Mouse (Mus musculus) forebrain, embryonic 14.5 days (tissue): Measurements from ENCODE around the gene Fbxw10. TPM values are rescaled to one million over a fixed set of nuclear protein-coding genes. Genes with fewer than 3 reads are reported as not detected.

Experiments used
- ATAC-seq: fragments of 200-750 bp; cut with Nextera tagmentation; 2 replicates; pipeline ENCODE4 v1.8.0; 2017; ENCODE audit warnings: mild to moderate bottlenecking, moderate library complexity
- DNase-seq: peaks from one replicate; pipeline ENCODE4 v3.0.0-alpha.2; 2015; ENCODE audit warnings: low spot score
- H3K27ac ChIP-seq: fragments of 300-500 bp; sonication (generic); 2 replicates; pipeline ENCODE4 v1.5.1; 2014; ENCODE audit warnings: low read depth, mild to moderate bottlenecking, control low read depth, low read length, moderate library complexity
- H3K27me3 ChIP-seq: fragments of 300-500 bp; sonication (generic); replicated peaks from 2 replicates; pipeline ENCODE4 v1.6.1; 2014; ENCODE audit warnings: low read length, control low read depth, mixed read lengths; ENCODE audit not compliant: control insufficient read depth, insufficient read depth
- H3K36me3 ChIP-seq: fragments of 300-500 bp; sonication (generic); 2 replicates; pipeline ENCODE4 v1.6.1; 2014; ENCODE audit warnings: low read length, control low read depth; ENCODE audit not compliant: control insufficient read depth, insufficient read depth
- H3K4me1 ChIP-seq: fragments of 300-500 bp; sonication (generic); 2 replicates; pipeline ENCODE4 v1.6.1; 2014; ENCODE audit warnings: antibody characterized with exemption, low read length, control low read depth; ENCODE audit not compliant: control insufficient read depth, insufficient read depth
- H3K4me2 ChIP-seq: fragments of 300-500 bp; sonication (generic); 2 replicates; pipeline ENCODE4 v1.6.1; 2014; ENCODE audit warnings: mild to moderate bottlenecking, control low read depth, low read length
- H3K4me3 ChIP-seq: fragments of 300-500 bp; sonication (generic); 2 replicates; pipeline ENCODE4 v1.5.1; 2014; ENCODE audit warnings: low read depth, low read length, control low read depth
- H3K9ac ChIP-seq: fragments of 300-500 bp; sonication (generic); 2 replicates; pipeline ENCODE4 v1.6.1; 2014; ENCODE audit warnings: mild to moderate bottlenecking, low read length, control low read depth, moderate library complexity
- H3K9me3 ChIP-seq: fragments of 300-500 bp; sonication (generic); replicated peaks from 2 replicates; pipeline ENCODE4 v1.6.1; 2016; ENCODE audit warnings: low read length, control low read depth, mixed read lengths; ENCODE audit not compliant: control insufficient read depth
- WGBS: fragments of 180-500 bp; shearing (Covaris S2); extraction: QIAGEN DNeasy Blood & Tissue Kit; methylation state at CpG from one replicate; pipeline ENCODE4 v1.1.7; 2014; 5-methylcytosine and 5-hydroxymethylcytosine counted together
- polyA plus RNA-seq: library from polyadenylated mRNA; unstranded; fragments of >200 nt; fragmentation: Nextera tagmentation; extraction: Ambion mirVana; gene quantifications from 2 replicates; pipeline ENCODE4 v1.2.1, GENCODE M21; 2014

Fbxw10 gene
- polyA plus RNA-seq, 1 experiment from 2014 or later, result 0.20 TPM

DNA sequence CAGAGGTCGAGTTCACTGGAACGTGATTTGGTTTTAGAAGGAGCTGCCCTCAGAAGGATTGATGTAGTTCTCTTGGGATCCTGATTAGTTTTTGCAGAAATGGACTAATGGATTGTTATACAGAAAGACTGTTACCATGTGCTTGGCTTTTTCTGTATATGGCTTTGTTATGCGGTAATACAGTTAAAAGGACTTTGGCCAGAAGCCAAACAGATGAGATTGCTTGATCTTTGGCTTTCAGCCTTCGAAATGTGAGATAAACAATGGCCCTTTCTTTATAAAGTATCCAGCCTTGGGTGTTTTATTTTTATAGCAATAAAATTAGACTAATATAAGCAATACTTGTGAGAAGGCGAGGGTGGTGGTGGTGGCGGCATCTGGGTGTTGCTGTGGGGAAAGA, 30.3 kb upstream of the Fbxw10 start:
- Histone ChIP-seq H3K4me3 (no peak overlapping the region), H3K27me3 (no peaks in the 10 kb centered on the region), H3K4me2 (no peak overlapping the region), H3K9ac (no peak overlapping the region), H3K36me3 (no peaks in the 10 kb centered on the region), H3K4me1 (peaks cover 13% of the 10 kb centered on the region), H3K27ac (no peak overlapping the region), H3K9me3 (no peaks in the 10 kb centered on the region)
- DNase-seq (no peak), ATAC-seq (no peak)
- WGBS, result 75% methylated on average over 6 of the region's 6 CpGs

- H3K9ac ChIP-seq, result no peak overlapping the region
- H3K4me3 ChIP-seq, result no peak overlapping the region
- ATAC-seq, result no peak
- H3K9me3 ChIP-seq, result no peaks in the 10 kb centered on the region
- DNase-seq, result no peak
- peaks cover 13% of the 10 kb centered on the region for H3K4me1 ChIP-seq
- no peaks in the 10 kb centered on the region for H3K36me3 ChIP-seq
- 95% methylated on average over 8 of the region's 8 CpGs for WGBS
- no peak overlapping the region for H3K4me2 ChIP-seq
- no peaks in the 10 kb centered on the region for H3K27me3 ChIP-seq
- no peak overlapping the region for H3K27ac ChIP-seq
Observed at GRCm38 (mm10) chr11:62819059-62819686, 27.7 kb upstream of the Fbxw10 start.

- Histone ChIP-seq H3K36me3 (no peaks in the 10 kb centered on the region), H3K4me3 (peak within 1 kb of the TSS; percentile 26), H3K27me3 (no peaks in the 10 kb centered on the region), H3K4me2 (peak within 1 kb of the TSS; percentile 54), H3K9me3 (no peaks in the 10 kb centered on the region), H3K9ac (peak within 1 kb of the TSS; percentile 43), H3K27ac (no peak within 1 kb of the TSS; the same call in 1 of the 2 replicates), H3K4me1 (peaks cover 13% of the 10 kb centered on the region)
- 7% methylated on average over 15 of the region's 15 CpGs for WGBS
- peak; percentile 88 for DNase-seq
- peak; percentile 90 for ATAC-seq
Observed at GRCm38 (mm10) chr11:62820059-62820541, 26.8 kb upstream of the Fbxw10 start, which contains the start of gene Trim16. Gene Trim16, plus strand, starts transcription at chr11:62820231.

DNA sequence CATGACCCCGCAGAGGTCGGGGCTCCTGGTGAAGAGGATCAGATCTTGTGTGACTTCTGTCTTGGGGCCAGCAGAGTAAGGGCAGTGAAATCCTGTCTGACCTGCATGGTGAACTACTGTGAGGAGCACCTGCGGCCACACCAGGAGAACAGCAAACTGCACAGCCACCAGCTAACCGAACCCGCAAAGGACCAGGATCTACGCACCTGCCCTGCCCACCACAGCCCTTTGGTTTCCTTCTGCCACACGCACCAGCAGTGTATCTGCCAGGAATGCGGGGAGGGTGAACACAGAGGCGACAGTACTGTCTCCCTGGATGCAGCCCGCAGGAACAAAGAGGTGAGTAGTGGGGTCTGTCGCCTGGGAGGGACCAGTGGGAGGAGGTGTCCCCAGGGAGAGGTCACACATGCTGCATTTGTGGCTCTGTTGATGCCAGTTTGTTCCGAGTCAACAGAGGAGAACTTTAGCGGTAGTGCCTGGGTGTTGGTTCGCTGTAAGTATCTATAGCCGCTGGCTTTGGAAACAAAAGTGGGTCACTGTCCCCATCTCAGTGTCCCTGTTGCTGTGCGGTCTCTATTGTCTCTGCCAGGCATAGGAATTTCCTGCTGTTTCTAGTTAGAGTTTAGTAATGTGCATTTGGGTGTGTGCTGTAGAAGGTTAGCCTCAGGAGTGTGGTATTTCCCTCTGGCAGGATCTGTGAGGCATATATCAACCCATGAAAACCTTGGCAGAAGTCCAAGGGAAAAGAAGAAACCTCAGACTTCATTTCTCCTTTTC, 26.0 kb upstream of the Fbxw10 start:
- H3K27ac ChIP-seq, result no peak overlapping the region; the same call in 1 of the 2 replicates
- no peaks in the 10 kb centered on the region for H3K36me3 ChIP-seq
- peak overlapping the region; percentile 26 for H3K4me3 ChIP-seq
- peak; percentile 54; the same call in 1 of the 2 replicates for ATAC-seq
- peaks cover 13% of the 10 kb centered on the region for H3K4me1 ChIP-seq
- DNase-seq, result peak; percentile 43
- H3K4me2 ChIP-seq, result peak overlapping the region; percentile 54
- peak overlapping the region; percentile 43 for H3K9ac ChIP-seq
- 25% methylated on average over 16 of the region's 16 CpGs for WGBS
- no peaks in the 10 kb centered on the region for H3K27me3 ChIP-seq
- H3K9me3 ChIP-seq, result no peaks in the 10 kb centered on the region

- DNase-seq, result no peak
- 0 out of 2 replicates have a peak overlapping the region, but pooled peaks have one; percentile 1 for H3K4me3 ChIP-seq
- no peak overlapping the region for H3K4me2 ChIP-seq
Observed at GRCm38 (mm10) chr11:62821893-62822292, 25.0 kb upstream of the Fbxw10 start.

DNA sequence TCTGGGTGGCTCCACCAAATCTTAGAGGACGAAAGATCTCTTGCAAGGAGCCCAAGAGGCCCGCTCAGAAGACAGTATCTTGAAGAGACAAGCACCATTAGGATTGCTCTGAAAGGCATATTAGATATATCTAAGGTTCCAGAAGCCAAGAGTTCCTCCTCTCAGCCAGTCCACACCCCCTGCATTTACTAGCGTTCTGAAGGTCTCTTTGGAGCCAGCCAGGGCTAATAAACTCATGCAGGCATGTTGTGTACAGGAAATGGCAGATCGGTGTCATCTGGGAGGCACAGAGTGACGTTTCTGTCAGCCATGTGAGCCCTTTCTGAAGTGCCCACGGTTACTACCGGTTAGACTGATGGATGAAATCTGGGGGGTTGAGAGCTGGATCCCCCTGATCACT, 22.7 kb upstream of the Fbxw10 start:
- no peak for ATAC-seq
- H3K4me2 ChIP-seq, result no peak overlapping the region
- 81% methylated on average over 7 of the region's 7 CpGs for whole genome bisulfite sequencing

More at GRCm38 (mm10) chr11:62821893-62822292, 25.0 kb upstream of the Fbxw10 start:
- H3K9me3 ChIP-seq, result no peaks in the 10 kb centered on the region
- no peak for ATAC-seq
- H3K27me3 ChIP-seq, result no peaks in the 10 kb centered on the region
- no peak overlapping the region for H3K9ac ChIP-seq
- no peak overlapping the region for H3K27ac ChIP-seq
- WGBS, result 77% methylated on average over 5 of the region's 5 CpGs
- H3K4me1 ChIP-seq, result peaks cover 13% of the 10 kb centered on the region
- H3K36me3 ChIP-seq, result no peaks in the 10 kb centered on the region

DNA sequence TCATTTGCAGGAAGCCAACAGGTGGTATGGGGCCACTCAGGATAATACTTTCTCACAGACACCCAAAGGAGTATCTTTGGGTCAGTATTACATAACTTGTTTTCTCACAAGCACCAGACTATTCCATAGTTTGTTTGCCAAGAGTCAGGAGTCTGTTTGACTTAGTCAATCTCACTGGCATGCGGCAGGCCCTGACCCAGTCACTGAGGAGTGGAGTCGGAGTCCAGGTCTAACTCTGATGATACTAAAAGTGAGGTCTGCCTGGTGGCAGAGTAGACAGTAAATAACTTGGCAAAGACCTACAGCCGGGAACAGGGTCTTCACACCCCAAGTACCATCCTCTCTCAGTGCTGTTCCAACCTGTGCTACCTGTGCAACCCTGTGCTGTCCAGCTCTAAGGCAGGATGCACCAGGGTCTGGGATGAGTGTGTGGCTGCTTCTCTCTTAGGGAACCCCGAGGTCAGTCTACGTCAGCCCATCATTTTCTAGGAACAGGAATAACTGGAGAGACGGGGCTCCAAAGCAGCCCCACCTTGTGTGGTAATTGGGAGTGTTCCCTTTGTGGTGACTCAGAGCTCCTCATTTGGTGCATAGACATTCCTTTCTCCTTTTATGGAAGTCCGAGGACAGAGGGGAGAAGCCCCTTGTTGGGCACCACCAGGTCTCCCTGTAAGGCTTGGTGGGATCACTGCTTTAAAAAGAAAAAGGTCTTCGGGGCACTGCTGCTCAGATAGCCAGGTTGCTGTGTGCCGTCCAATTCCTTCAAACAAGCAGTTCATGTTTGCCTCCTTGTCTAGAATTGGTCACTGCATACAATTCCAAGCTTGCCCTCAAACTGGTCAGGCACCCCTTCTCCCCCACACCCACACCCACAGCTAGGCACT, 21.4 kb upstream of the Fbxw10 start:
- DNase-seq (no peak), ATAC-seq (no peak)
- 86% methylated on average over 9 of the region's 9 CpGs for WGBS
- Histone ChIP-seq H3K27ac (no peak overlapping the region), H3K36me3 (no peaks in the 10 kb centered on the region), H3K4me1 (peaks cover 5% of the 10 kb centered on the region), H3K9ac (no peak overlapping the region), H3K9me3 (no peaks in the 10 kb centered on the region), H3K4me3 (no peak overlapping the region), H3K27me3 (no peaks in the 10 kb centered on the region), H3K4me2 (no peak overlapping the region)

More for the DNA sequence above, 22.7 kb upstream of the Fbxw10 start:
- peaks cover 13% of the 10 kb centered on the region for H3K4me1 ChIP-seq
- H3K9me3 ChIP-seq, result no peaks in the 10 kb centered on the region
- H3K4me3 ChIP-seq, result no peak overlapping the region
- no peak overlapping the region for H3K27ac ChIP-seq
- no peak overlapping the region for H3K9ac ChIP-seq
- H3K27me3 ChIP-seq, result no peaks in the 10 kb centered on the region
- no peaks in the 10 kb centered on the region for H3K36me3 ChIP-seq
- DNase-seq, result no peak

DNA sequence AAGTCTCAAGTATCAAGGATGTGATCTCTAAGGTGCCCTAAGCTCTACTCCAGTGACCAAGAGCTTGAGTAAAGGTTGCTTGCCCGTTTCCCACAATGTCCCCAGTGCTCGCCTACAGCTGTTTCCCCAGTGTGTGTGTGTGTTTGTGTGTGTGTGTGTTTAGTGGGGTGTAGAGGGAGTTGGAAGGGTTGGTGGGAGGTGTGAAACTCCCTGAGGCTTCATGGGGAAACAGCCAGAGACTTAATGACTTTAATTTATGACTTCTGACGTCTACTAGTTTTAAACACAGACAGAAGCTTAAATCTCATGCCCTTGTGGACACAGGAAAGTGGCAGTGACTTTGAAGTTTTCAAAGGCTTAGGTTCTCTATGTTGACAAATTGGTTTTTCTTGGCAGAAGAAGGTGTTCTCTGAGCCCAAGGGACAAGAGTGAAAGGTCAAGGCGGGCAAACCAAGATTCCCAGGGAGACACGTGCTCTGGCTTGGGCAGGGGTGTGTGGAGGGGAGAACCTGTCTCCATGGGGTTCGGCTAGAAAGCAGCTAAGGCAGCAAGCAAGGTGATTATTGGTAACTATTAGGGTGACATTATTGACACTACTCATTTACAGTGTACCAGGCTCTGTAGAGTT, 20.6 kb upstream of the Fbxw10 start:
- H3K4me1 ChIP-seq, result no peaks in the 10 kb centered on the region
- H3K36me3 ChIP-seq, result no peaks in the 10 kb centered on the region
- H3K9me3 ChIP-seq, result no peaks in the 10 kb centered on the region
- H3K9ac ChIP-seq, result no peak overlapping the region
- no peaks in the 10 kb centered on the region for H3K27me3 ChIP-seq
- no peak overlapping the region for H3K4me2 ChIP-seq
- WGBS, result 85% methylated on average over 6 of the region's 6 CpGs
- ATAC-seq (no peak), DNase-seq (no peak)
- H3K4me3 ChIP-seq, result no peak overlapping the region
- no peak overlapping the region for H3K27ac ChIP-seq
